ENCODE assay signal across 10 mouse cellular contexts in the genomic region with DNA sequence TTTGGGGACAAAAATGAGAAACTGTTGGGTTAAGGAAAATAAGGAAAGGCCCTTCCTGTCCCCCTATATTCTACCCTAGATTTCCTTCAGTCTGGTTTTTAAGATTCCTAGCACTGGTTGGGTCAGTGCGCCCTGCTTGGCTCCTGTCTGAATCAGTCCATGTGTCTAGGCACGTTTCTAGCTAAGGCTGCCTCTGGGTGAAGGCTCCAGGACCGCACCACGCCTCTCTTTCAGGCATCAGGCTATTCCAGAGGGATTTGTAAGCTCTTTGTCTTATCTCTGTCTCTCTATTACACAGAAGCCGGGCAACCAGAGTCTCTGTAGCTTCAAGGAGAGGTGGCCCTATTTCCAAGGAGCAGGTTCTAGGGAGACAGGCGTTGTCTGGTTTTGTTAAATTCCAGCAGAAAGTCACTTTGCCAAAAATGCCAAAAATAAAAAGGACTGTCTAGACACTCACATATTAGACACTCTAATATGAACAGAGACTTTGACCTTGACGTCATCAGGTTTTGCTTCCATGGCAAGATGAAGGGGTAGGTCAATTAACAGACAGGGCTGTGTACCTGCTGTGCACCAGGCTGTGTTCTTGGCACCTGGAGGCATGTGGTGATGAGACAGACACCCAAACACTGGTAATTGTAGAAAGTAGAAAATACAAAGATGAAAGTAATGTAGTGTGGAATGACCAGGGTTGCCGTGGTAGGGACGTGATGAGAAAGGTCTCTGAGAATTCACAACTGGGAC. TPM values are rescaled to one million over a fixed set of nuclear protein-coding genes. Genes with fewer than 3 reads are reported as not detected.
DNase-seq lines count a peak whose midpoint lies in the region; ATAC-seq and TF ChIP-seq lines count a peak whose summit lies in the region.
"Had no signal": no experiment of that assay in that cellular context is flagged by ENCODE, and none has a peak within 500 bp of the region (broad histone marks: within the 10 kb centered on the region; RNA-seq: fewer than 3 reads in every experiment).

No protein-coding gene starts in this region.

- no peak for ATAC-seq in limb, embryonic 15.5 days (ENCODE audit: insufficient number of reproducible peaks, low FRiP score, low TSS enrichment, low read depth)
- ATAC-seq in forebrain, embryonic 13.5 days, result no peak

- no peaks in the 10 kb centered on the region for H3K9me3 ChIP-seq in limb, embryonic 15.5 days
- H3K9me3 ChIP-seq in forebrain, embryonic 13.5 days (replicated peaks), result no peaks in the 10 kb centered on the region
- H3K9me3 ChIP-seq: forebrain, embryonic 12.5 days had no signal

- no peak for TF ChIP-seq CTCF in testis, adult 2 months (IDR thresholded peaks at IDR 0.05; ENCODE audit: control insufficient read depth, insufficient read depth, insufficient replicate concordance, low read depth, low read length)
- no peak for TF ChIP-seq CTCF in embryonic fibroblast, embryonic 13.5 days (IDR thresholded peaks at IDR 0.05; ENCODE audit: borderline replicate concordance, insufficient read depth, low read length)

- H3K36me3 ChIP-seq in testis, adult 2 months (ENCODE audit: control insufficient read depth, insufficient read depth, low read length), result no peaks in the 10 kb centered on the region
- no peaks in the 10 kb centered on the region for H3K36me3 ChIP-seq in limb, embryonic 15.5 days
- no peaks in the 10 kb centered on the region for H3K36me3 ChIP-seq in forebrain, embryonic 13.5 days (ENCODE audit: poor library complexity, severe bottlenecking)
- H3K36me3 ChIP-seq: forebrain, embryonic 12.5 days had no signal

- no peak overlapping the region for H3K4me3 ChIP-seq in testis, adult 2 months (ENCODE audit: control insufficient read depth, low read depth, low read length)
- H3K4me3 ChIP-seq in embryonic fibroblast, embryonic 13.5 days (ENCODE audit: insufficient read depth, low read length), result no peak overlapping the region
- H3K4me3 ChIP-seq in limb, embryonic 15.5 days, result no peak overlapping the region
- H3K4me3 ChIP-seq in forebrain, embryonic 13.5 days, result no peak overlapping the region
- H3K4me3 ChIP-seq: forebrain, embryonic 12.5 days had no signal

- H3K27me3 ChIP-seq in testis, adult 2 months (ENCODE audit: control insufficient read depth, insufficient read depth, low read length), result no peaks in the 10 kb centered on the region
- H3K27me3 ChIP-seq in limb, embryonic 15.5 days, result no peaks in the 10 kb centered on the region
- no peaks in the 10 kb centered on the region for H3K27me3 ChIP-seq in forebrain, embryonic 13.5 days
- H3K27me3 ChIP-seq: forebrain, embryonic 12.5 days had no signal

- 78% methylated on average over 9 of the region's 9 CpGs for WGBS in limb, embryonic 15.5 days
- WGBS in forebrain, embryonic 13.5 days, result 85% methylated on average over 9 of the region's 9 CpGs

- H3K27ac ChIP-seq in testis, adult 2 months (ENCODE audit: control insufficient read depth, insufficient read depth, low read depth, low read length), result peak overlapping the region; percentile 76
- peak overlapping the region; percentile 82 for H3K27ac ChIP-seq in embryonic fibroblast, embryonic 13.5 days (ENCODE audit: insufficient read depth, low read length)
- peak overlapping the region; percentile 74 for H3K27ac ChIP-seq in limb, embryonic 15.5 days
- H3K27ac ChIP-seq in forebrain, embryonic 13.5 days, result no peak overlapping the region
- H3K27ac ChIP-seq: forebrain, embryonic 12.5 days; macrophage had no signal

- no peak overlapping the region for H3K9ac ChIP-seq in limb, embryonic 15.5 days
- H3K9ac ChIP-seq in forebrain, embryonic 13.5 days, result no peak overlapping the region
- H3K9ac ChIP-seq: forebrain, embryonic 12.5 days had no signal

- TF ChIP-seq POLR2A in testis, adult 2 months (IDR thresholded peaks at IDR 0.05; ENCODE audit: control insufficient read depth, low read depth, low read length), result no peak
- no peak for TF ChIP-seq POLR2A in embryonic fibroblast, embryonic 13.5 days (IDR thresholded peaks at IDR 0.05; ENCODE audit: low read depth, low read length)

- peaks cover 20% of the 10 kb centered on the region for H3K4me1 ChIP-seq in testis, adult 2 months (ENCODE audit: control insufficient read depth, insufficient read depth, low read length)
- H3K4me1 ChIP-seq in embryonic fibroblast, embryonic 13.5 days (ENCODE audit: control insufficient read depth, insufficient read depth, low read length), result peaks cover 8% of the 10 kb centered on the region; the same call in 1 of the 2 replicates
- peaks cover 20% of the 10 kb centered on the region for H3K4me1 ChIP-seq in limb, embryonic 15.5 days
- no peaks in the 10 kb centered on the region for H3K4me1 ChIP-seq in forebrain, embryonic 13.5 days

- DNase-seq in heart, adult 18-20 months, result peak; percentile 47 to 52
- DNase-seq in heart, postnatal 4 days, result no peak
- no peak for DNase-seq in testis, postnatal 14 days (ENCODE audit: low spot score)
- DNase-seq in retina, embryonic 14.5 days (ENCODE audit: low spot score), result no peak

- H3K4me2 ChIP-seq in limb, embryonic 15.5 days, result no peak overlapping the region
- H3K4me2 ChIP-seq in forebrain, embryonic 13.5 days, result no peak overlapping the region
- H3K4me2 ChIP-seq: forebrain, embryonic 12.5 days had no signal

RNA-seq across cellular contexts. Expression of a gene that starts 56.5 kb away (rescaled TPM):
- total RNA-seq in heart, adult 18-20 months (2021), result 10 to 100 TPM; 38.5 to 41.7 TPM
- total RNA-seq in heart, postnatal 4 days (2021), result 10 to 100 TPM; 55.6 to 59.6 TPM
- 31.2 and 31.4 TPM in 2 replicates for polyA plus RNA-seq in testis, adult 2 months (2012; rRNA removed)
- polyA plus RNA-seq in embryonic fibroblast, embryonic 13.5 days (2011; ENCODE audit: insufficient read length, low read depth, missing spikeins), result 95.0 and 110 TPM in 2 replicates
- 74.5 and 76.8 TPM in 2 replicates for polyA plus RNA-seq in limb, embryonic 15.5 days (2015; fragmentation: Nextera tagmentation; extraction: Ambion mirVana)
- polyA plus RNA-seq in forebrain, embryonic 13.5 days (2015; fragmentation: Nextera tagmentation; extraction: Ambion mirVana), result 102 and 115 TPM in 2 replicates

Comparison
In these comparisons a context has a peak if more than half of its experiments do, and no peak if none do; other contexts are left out.
1. DNase-seq: peak in heart, adult 18-20 months (2 of 2); none in heart, postnatal 4 days (single experiment), testis, postnatal 14 days (single experiment) and retina, embryonic 14.5 days (single experiment).